Mouse (Mus musculus) myocyte (in vitro differentiated cells): Measurements from ENCODE around the gene Scml4. TPM values are rescaled to one million over a fixed set of nuclear protein-coding genes. Genes with fewer than 3 reads are reported as not detected.

Source experiments
- H3K27me3 ChIP-seq: one replicate; pipeline ENCODE4 v1.6.1; 2011; ENCODE audit not compliant: control insufficient read depth, insufficient read depth, insufficient read length
- H3K36me3 ChIP-seq: one replicate; pipeline ENCODE4 v1.6.1; 2011; ENCODE audit not compliant: control insufficient read depth, insufficient read depth
- H3K4me2 ChIP-seq: one replicate; pipeline ENCODE4 v1.6.1; 2011; ENCODE audit warnings: low read depth, control low read depth
- H3K4me3 ChIP-seq: one replicate; pipeline ENCODE4 v1.5.1; 2011; ENCODE audit warnings: mild to moderate bottlenecking, control low read depth, moderate library complexity
- H3K79me2 ChIP-seq: one replicate; pipeline ENCODE4 v1.6.1; 2011; ENCODE audit not compliant: control insufficient read depth, insufficient read depth
- H3ac ChIP-seq: one replicate; pipeline ENCODE4 v1.6.1; 2011; ENCODE audit not compliant: control insufficient read depth, insufficient read length
- CEBPB ChIP-seq: IDR thresholded peaks from 2 replicates; pipeline ENCODE4 v1.6.1; 2011; ENCODE audit warnings: mild to moderate bottlenecking, moderate library complexity; ENCODE audit not compliant: poor library complexity, insufficient read depth, severe bottlenecking
- E2F4 ChIP-seq: IDR thresholded peaks from one replicate; pipeline ENCODE4 v1.6.1; 2011; ENCODE audit warnings: mild to moderate bottlenecking, control low read depth, moderate library complexity; ENCODE audit not compliant: insufficient read depth
- MAX ChIP-seq: IDR thresholded peaks from one replicate; pipeline ENCODE4 v1.6.1; 2011; ENCODE audit warnings: low read depth, mild to moderate bottlenecking, control low read depth
- MYOD1 ChIP-seq, 3 experiments: IDR thresholded peaks; one replicate each; pipeline ENCODE4 v1.6.1; 2011; ENCODE audit warnings: control low read depth in 2 of 3, low read depth in 2 of 3, mild to moderate bottlenecking in 2 of 3, moderate library complexity in 1 of 3; ENCODE audit not compliant: insufficient read length in 2 of 3, control insufficient read depth in 1 of 3
- MYOG ChIP-seq, 3 experiments: IDR thresholded peaks; one replicate each; pipeline ENCODE4 v1.6.1; 2011; ENCODE audit warnings: control low read depth in 2 of 3, low read depth in 2 of 3, mild to moderate bottlenecking in 2 of 3; ENCODE audit not compliant: insufficient read length in 2 of 3, control insufficient read depth in 1 of 3, insufficient read depth in 1 of 3
- POLR2A ChIP-seq: IDR thresholded peaks from one replicate; pipeline ENCODE4 v1.6.1; 2011; ENCODE audit warnings: low read depth, mild to moderate bottlenecking, control low read depth, moderate library complexity; ENCODE audit not compliant: insufficient read length
- POLR2AphosphoS2 ChIP-seq: IDR thresholded peaks from one replicate; pipeline ENCODE4 v1.6.1; 2011; ENCODE audit warnings: low read depth, control low read depth; ENCODE audit not compliant: insufficient read length
- REST ChIP-seq: IDR thresholded peaks from one replicate; pipeline ENCODE4 v1.6.1; 2011; ENCODE audit warnings: mild to moderate bottlenecking, control low read depth, moderate library complexity; ENCODE audit not compliant: insufficient read depth, insufficient read length
- SRF ChIP-seq: IDR thresholded peaks from one replicate; pipeline ENCODE4 v1.6.1; 2011; ENCODE audit warnings: low read depth; ENCODE audit not compliant: control insufficient read depth, insufficient read length
- TCF12 ChIP-seq: IDR thresholded peaks from one replicate; pipeline ENCODE4 v1.6.1; 2011; ENCODE audit warnings: mild to moderate bottlenecking, control low read depth; ENCODE audit not compliant: poor library complexity, insufficient read depth, severe bottlenecking
- TCF3 ChIP-seq: IDR thresholded peaks from one replicate; pipeline ENCODE4 v1.6.1; 2011; ENCODE audit warnings: low read depth, control low read depth; ENCODE audit not compliant: insufficient read length
- USF1 ChIP-seq: IDR thresholded peaks from one replicate; pipeline ENCODE4 v1.6.1; 2011; ENCODE audit warnings: low read depth, mild to moderate bottlenecking, control low read depth, moderate library complexity
- polyA plus RNA-seq: library from polyadenylated mRNA; unstranded; fragments of >200 nt; fragmentation: generic; extraction: Trizol; gene quantifications from one replicate; pipeline ENCODE4 v1.2.1, GENCODE M21; 2012; ENCODE audit warnings: missing spikeins

Gene Scml4
- polyA plus RNA-seq, 1 experiment, result 5.7 TPM

DNA sequence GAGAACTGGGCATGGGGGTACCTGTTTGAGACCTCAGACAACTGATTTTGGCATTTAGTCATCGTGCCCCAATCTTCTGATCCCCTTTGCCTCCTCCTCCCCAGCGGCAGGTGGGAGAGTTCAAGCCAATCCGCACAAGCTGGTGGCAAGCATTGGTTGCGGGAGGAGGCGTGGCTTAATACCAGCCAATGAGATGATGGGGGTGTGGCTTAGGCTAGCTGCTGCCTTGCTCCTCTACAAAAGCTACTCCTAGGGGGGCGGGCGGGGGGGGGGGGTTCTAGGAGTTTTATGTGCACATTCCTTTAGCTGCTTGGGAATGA lies 11.1 kb upstream of the Scml4 start:
- no peaks in the 10 kb centered on the region for H3K79me2 ChIP-seq
- TF ChIP-seq POLR2AphosphoS2 (no peak), MYOD1 (IDR thresholded peaks at IDR 0.05; ENCODE audit: control insufficient read depth in 1 of 3, insufficient read length in 2 of 3, low read depth in 2 of 3) (no peak), POLR2A (no peak), REST (no peak), E2F4 (no peak), TCF3 (no peak), TCF12 (no peak)
- no peaks in the 10 kb centered on the region for H3K36me3 ChIP-seq

DNA sequence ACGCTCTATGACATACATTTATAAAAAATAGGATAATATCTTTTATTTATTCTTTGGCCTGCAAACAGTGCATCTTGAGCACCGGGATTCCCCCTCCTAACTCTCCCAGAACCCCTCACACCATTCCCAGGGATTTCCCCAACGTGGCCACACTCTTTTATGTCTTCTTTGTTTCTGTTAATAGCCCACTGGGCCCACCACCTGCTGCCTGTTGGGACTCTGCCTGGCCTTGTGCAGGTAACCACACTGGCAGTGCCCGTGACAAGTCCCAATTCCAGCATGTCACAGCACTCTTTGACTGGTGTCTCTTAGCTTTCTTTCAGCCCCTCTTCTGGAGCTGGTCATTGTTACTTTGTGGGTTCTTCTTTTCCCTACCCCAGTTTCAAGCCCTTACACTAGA lies 5.3 kb upstream of the Scml4 start:
- H3K4me3 ChIP-seq, result no peak overlapping the region
- no peaks in the 10 kb centered on the region for H3K36me3 ChIP-seq
- no peak overlapping the region for H3ac ChIP-seq
- no peaks in the 10 kb centered on the region for H3K79me2 ChIP-seq
- H3K4me2 ChIP-seq, result no peak overlapping the region
- TF ChIP-seq CEBPB (no peak), POLR2A (no peak)
- H3K27me3 ChIP-seq, result no peaks in the 10 kb centered on the region

More for the DNA sequence above, 11.1 kb upstream of the Scml4 start:
- Histone ChIP-seq H3ac (no peak overlapping the region), H3K4me2 (no peak overlapping the region), H3K4me3 (no peak overlapping the region), H3K27me3 (no peaks in the 10 kb centered on the region)

DNA sequence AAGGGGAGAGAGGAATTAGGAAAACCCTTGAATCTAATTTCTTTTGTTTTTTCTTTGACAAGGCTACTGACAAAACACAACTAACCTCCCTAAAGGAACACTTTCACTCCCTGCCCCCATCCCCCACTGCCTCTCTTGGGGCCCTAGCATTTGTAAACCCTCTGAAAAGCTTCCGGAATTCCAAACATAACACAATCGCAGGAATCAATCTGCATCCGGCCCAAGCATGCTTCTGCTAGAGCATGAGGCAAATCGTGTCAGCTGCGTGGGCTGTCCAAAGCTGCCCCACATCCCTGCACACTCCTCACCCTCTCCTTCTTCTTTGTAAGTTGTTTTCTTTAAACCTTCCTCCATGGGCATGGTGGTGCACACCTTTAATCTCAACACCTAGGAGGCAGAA lies 4.9 kb upstream of the Scml4 start:
- TF ChIP-seq SRF, result no peak
- no peak for TF ChIP-seq E2F4
- no peak for TF ChIP-seq REST
- TF ChIP-seq POLR2A, result no peak
- no peak for TF ChIP-seq MAX
- TF ChIP-seq TCF12, result no peak
- no peak for TF ChIP-seq CEBPB
- TF ChIP-seq MYOD1 (IDR thresholded peaks at IDR 0.05; ENCODE audit: control insufficient read depth in 1 of 3, insufficient read length in 2 of 3, low read depth in 2 of 3), result no peak
- TF ChIP-seq USF1, result no peak
- Histone ChIP-seq H3K79me2 (no peaks in the 10 kb centered on the region), H3ac (no peak overlapping the region), H3K4me3 (no peak overlapping the region), H3K36me3 (no peaks in the 10 kb centered on the region), H3K4me2 (no peak overlapping the region), H3K27me3 (no peaks in the 10 kb centered on the region)

DNA sequence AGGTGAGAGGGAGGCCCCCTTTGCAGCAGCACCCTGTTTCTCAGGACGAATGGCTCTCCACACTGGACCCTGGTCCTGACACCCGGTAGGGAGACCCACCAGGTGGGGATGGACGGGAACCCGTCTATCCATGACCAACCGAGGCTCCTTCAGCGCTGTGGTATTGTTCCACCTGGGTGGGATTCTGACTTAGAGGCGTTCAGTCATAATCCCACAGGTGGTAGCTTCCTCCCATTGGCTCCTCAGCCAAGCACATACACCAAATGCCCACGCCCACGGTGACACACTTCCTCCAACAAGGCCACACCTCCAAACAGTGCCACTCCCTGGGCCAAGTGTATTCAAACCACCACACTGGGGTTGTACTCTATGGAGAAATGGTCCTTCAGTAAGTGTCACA lies 3.6 kb upstream of the Scml4 start:
- no peak overlapping the region for H3ac ChIP-seq
- H3K36me3 ChIP-seq, result no peaks in the 10 kb centered on the region
- H3K4me2 ChIP-seq, result no peak overlapping the region
- no peaks in the 10 kb centered on the region for H3K27me3 ChIP-seq
- no peaks in the 10 kb centered on the region for H3K79me2 ChIP-seq
- TF ChIP-seq POLR2A (no peak), USF1 (no peak), E2F4 (no peak), TCF12 (no peak), MYOG (IDR thresholded peaks at IDR 0.05; ENCODE audit: control insufficient read depth in 1 of 3, insufficient read depth in 1 of 3, insufficient read length in 2 of 3, low read depth in 2 of 3) (no peak), POLR2AphosphoS2 (no peak), SRF (no peak), MYOD1 (IDR thresholded peaks at IDR 0.05; ENCODE audit: control insufficient read depth in 1 of 3, insufficient read length in 2 of 3, low read depth in 2 of 3) (no peak)
- no peak overlapping the region for H3K4me3 ChIP-seq

DNA sequence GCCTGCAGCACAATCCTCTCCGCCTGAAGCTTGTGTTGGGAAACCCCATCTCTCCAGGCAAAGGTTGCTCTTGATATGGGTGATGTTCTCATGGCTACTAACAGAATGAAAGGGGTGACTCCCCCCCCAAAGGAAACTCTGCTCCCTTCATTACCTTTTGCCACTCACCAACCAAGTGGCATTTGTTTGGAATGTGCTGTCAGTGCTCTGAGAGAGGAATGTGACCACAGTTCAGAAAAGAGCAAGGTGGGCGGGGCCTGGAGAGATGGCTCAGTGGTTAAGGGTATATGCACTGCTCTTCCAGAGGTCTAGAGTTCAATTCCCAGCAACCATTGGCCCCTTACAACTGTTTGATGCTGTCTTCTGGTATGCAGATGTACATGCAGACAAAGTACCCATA lies 3.1 kb upstream of the Scml4 start:
- Histone ChIP-seq H3K27me3 (no peaks in the 10 kb centered on the region), H3K79me2 (no peaks in the 10 kb centered on the region), H3ac (no peak overlapping the region), H3K4me3 (no peak overlapping the region), H3K36me3 (no peaks in the 10 kb centered on the region), H3K4me2 (no peak overlapping the region)
- no peak for TF ChIP-seq TCF12
- TF ChIP-seq E2F4, result no peak
- no peak for TF ChIP-seq MYOG (IDR thresholded peaks at IDR 0.05; ENCODE audit: control insufficient read depth in 1 of 3, insufficient read depth in 1 of 3, insufficient read length in 2 of 3, low read depth in 2 of 3)
- TF ChIP-seq REST, result no peak
- no peak for TF ChIP-seq TCF3
- no peak for TF ChIP-seq USF1
- TF ChIP-seq MYOD1 (IDR thresholded peaks at IDR 0.05; ENCODE audit: control insufficient read depth in 1 of 3, insufficient read length in 2 of 3, low read depth in 2 of 3), result no peak
- no peak for TF ChIP-seq CEBPB
- TF ChIP-seq SRF, result no peak
- no peak for TF ChIP-seq MAX
- no peak for TF ChIP-seq POLR2AphosphoS2
- TF ChIP-seq POLR2A, result no peak

DNA sequence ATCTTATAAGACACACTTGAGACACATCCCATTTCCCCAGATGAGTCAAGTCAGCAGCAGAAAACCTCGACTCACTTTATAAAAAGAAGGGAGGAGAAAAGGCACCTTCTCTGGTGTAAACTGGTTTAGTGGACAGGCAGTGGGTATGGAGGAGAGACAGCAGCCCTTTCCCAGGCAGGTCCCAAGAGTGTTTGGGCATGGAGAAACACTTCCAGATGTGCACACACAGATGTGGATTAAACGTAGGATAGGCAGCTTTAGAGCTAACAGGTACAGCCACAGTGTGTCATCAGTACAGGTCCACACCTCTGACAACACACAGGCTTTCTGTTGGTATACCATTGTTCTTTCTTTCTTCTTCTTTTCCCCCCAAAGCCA lies 400 bp upstream of the Scml4 start:
- Histone ChIP-seq H3ac (no peak overlapping the region), H3K27me3 (no peaks in the 10 kb centered on the region), H3K79me2 (no peaks in the 10 kb centered on the region), H3K4me3 (no peak overlapping the region), H3K4me2 (peak overlapping the region; percentile 38), H3K36me3 (no peaks in the 10 kb centered on the region)
- TF ChIP-seq REST (no peak), MYOG (IDR thresholded peaks at IDR 0.05; ENCODE audit: control insufficient read depth in 1 of 3, insufficient read depth in 1 of 3, insufficient read length in 2 of 3, low read depth in 2 of 3) (no peak), CEBPB (no peak), SRF (no peak), TCF12 (no peak), POLR2AphosphoS2 (no peak), MYOD1 (IDR thresholded peaks at IDR 0.05; ENCODE audit: control insufficient read depth in 1 of 3, insufficient read length in 2 of 3, low read depth in 2 of 3) (no peak), MAX (no peak), TCF3 (no peak), POLR2A (no peak), USF1 (no peak), E2F4 (no peak)
